Mouse (Mus musculus) heart, embryonic 16.5 days (tissue): Measurements from ENCODE around the gene Vmn1r209. TPM values are rescaled to one million over a fixed set of nuclear protein-coding genes. Genes with fewer than 3 reads are reported as not detected.
"Not testable (repeated sequence)": the region's sequence is repeated elsewhere in the genome, so short reads cannot be mapped to it uniquely, and the experiment has no call there.

Experiments used
- ATAC-seq: fragments of 200-750 bp; cut with Nextera tagmentation; replicated peaks from 2 replicates; pipeline ENCODE4 v1.8.0; 2017; ENCODE audit warnings: moderate number of reproducible peaks; ENCODE audit not compliant: insufficient read depth, low FRiP score; ENCODE audit errors: extremely low read depth
- H3K27ac ChIP-seq: fragments of 300-500 bp; sonication (generic); 2 replicates; pipeline ENCODE4 v1.5.1; 2014; ENCODE audit warnings: mild to moderate bottlenecking, low read length, control low read depth, moderate library complexity
- H3K27me3 ChIP-seq: fragments of 300-500 bp; sonication (generic); 2 replicates; pipeline ENCODE4 v1.6.1; 2014; ENCODE audit warnings: low read length, mixed read lengths; ENCODE audit not compliant: control insufficient read depth, insufficient read depth
- H3K36me3 ChIP-seq: fragments of 300-500 bp; sonication (generic); 2 replicates; pipeline ENCODE4 v1.6.1; 2014; ENCODE audit not compliant: control insufficient read depth, insufficient read depth
- H3K4me1 ChIP-seq: fragments of 300-500 bp; sonication (generic); 2 replicates; pipeline ENCODE4 v1.6.1; 2014; ENCODE audit warnings: low read length, mixed read lengths; ENCODE audit not compliant: control insufficient read depth, insufficient read depth
- H3K4me2 ChIP-seq: fragments of 300-500 bp; sonication (generic); 2 replicates; pipeline ENCODE4 v1.6.1; 2014; ENCODE audit warnings: low read depth, mild to moderate bottlenecking, control low read depth, low read length
- H3K4me3 ChIP-seq: fragments of 300-500 bp; sonication (generic); 2 replicates; pipeline ENCODE4 v1.5.1; 2014; ENCODE audit warnings: mild to moderate bottlenecking, control low read depth, low read length
- H3K9ac ChIP-seq: fragments of 300-500 bp; sonication (generic); 2 replicates; pipeline ENCODE4 v1.6.1; 2014; ENCODE audit warnings: low read length, control low read depth
- H3K9me3 ChIP-seq: fragments of 300-500 bp; sonication (generic); replicated peaks from 2 replicates; pipeline ENCODE4 v1.6.1; 2016; ENCODE audit warnings: low read length; ENCODE audit not compliant: control insufficient read depth
- WGBS: fragments of 180-500 bp; shearing (Covaris S2); extraction: QIAGEN DNeasy Blood & Tissue Kit; methylation state at CpG from one replicate; pipeline ENCODE4 v1.1.7; 2014; 5-methylcytosine and 5-hydroxymethylcytosine counted together
- polyA plus RNA-seq: library from polyadenylated mRNA; unstranded; fragments of >200 nt; fragmentation: Nextera tagmentation; extraction: Ambion mirVana; gene quantifications from 2 replicates; pipeline ENCODE4 v1.2.1, GENCODE M21; 2015

The Vmn1r209 gene
- not detected in 2 replicates for polyA plus RNA-seq

DNA sequence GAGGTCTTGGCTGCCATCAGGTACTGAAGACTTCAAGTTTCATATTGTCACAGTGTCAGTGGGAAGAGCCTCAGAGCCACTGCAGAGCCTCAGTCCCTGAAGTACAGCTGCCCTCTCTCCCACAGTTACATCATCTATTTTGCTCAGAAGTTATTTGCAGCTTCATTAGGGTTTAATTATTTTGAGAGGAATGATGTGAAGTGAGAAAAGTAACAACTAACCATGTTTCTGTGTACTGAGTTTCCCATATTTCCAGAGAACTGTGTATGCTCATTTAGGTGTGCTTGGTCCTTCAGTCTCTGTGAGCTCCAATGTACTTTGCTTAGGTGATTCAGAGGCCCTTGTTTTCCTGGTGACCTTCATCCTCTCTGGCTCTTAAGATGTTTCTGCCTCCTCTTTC lies at the start of gene Vmn1r209:
Gene Vmn1r209, minus strand, starts transcription at position 101 of the 400 bp plus-strand sequence.
- H3K27ac ChIP-seq, H3K4me3 ChIP-seq, H3K4me2 ChIP-seq, H3K9ac ChIP-seq, ATAC-seq, H3K36me3 ChIP-seq, H3K9me3 ChIP-seq, H3K4me1 ChIP-seq, H3K27me3 ChIP-seq: not testable (repeated sequence)

GRCm38 (mm10) chr13:22857461-22857860 lies 48.0 kb upstream of the Vmn1r209 start, which contains the start of gene Vmn1r211:
Gene Vmn1r211, minus strand, starts transcription at chr13:22857561.
- H3K4me1 ChIP-seq, result no peaks in the 10 kb centered on the region
- ATAC-seq, result no peak
- no peaks in the 10 kb centered on the region for H3K9me3 ChIP-seq
- WGBS, result 62% methylated on average over 1 of the region's 1 CpGs
- H3K27me3 ChIP-seq, result no peaks in the 10 kb centered on the region
- H3K9ac ChIP-seq, result no peak within 1 kb of the TSS
- no peak within 1 kb of the TSS for H3K4me2 ChIP-seq
- H3K36me3 ChIP-seq, result no peaks in the 10 kb centered on the region
- no peak within 1 kb of the TSS for H3K27ac ChIP-seq
- no peak within 1 kb of the TSS for H3K4me3 ChIP-seq

- 61% methylated on average over 4 of the region's 4 CpGs for WGBS
Measured at GRCm38 (mm10) chr13:22854760-22855159, 45.3 kb upstream of the Vmn1r209 start.

GRCm38 (mm10) chr13:22846798-22847197 lies 37.3 kb upstream of the Vmn1r209 start:
- no peak overlapping the region for H3K4me3 ChIP-seq
- no peaks in the 10 kb centered on the region for H3K4me1 ChIP-seq
- no peak for ATAC-seq
- H3K36me3 ChIP-seq, result no peaks in the 10 kb centered on the region
- no peaks in the 10 kb centered on the region for H3K27me3 ChIP-seq
- H3K9ac ChIP-seq, result no peak overlapping the region
- no peak overlapping the region for H3K4me2 ChIP-seq
- H3K27ac ChIP-seq, result no peak overlapping the region
- no peaks in the 10 kb centered on the region for H3K9me3 ChIP-seq
- WGBS, result 54% methylated on average over 1 of the region's 1 CpGs

More at GRCm38 (mm10) chr13:22854760-22855159, 45.3 kb upstream of the Vmn1r209 start:
- no peak overlapping the region for H3K9ac ChIP-seq
- no peak overlapping the region for H3K4me2 ChIP-seq
- no peaks in the 10 kb centered on the region for H3K9me3 ChIP-seq
- H3K36me3 ChIP-seq, result no peaks in the 10 kb centered on the region
- no peak overlapping the region for H3K4me3 ChIP-seq
- H3K27ac ChIP-seq, result no peak overlapping the region
- ATAC-seq, result no peak
- no peaks in the 10 kb centered on the region for H3K27me3 ChIP-seq
- H3K4me1 ChIP-seq, result no peaks in the 10 kb centered on the region

DNA sequence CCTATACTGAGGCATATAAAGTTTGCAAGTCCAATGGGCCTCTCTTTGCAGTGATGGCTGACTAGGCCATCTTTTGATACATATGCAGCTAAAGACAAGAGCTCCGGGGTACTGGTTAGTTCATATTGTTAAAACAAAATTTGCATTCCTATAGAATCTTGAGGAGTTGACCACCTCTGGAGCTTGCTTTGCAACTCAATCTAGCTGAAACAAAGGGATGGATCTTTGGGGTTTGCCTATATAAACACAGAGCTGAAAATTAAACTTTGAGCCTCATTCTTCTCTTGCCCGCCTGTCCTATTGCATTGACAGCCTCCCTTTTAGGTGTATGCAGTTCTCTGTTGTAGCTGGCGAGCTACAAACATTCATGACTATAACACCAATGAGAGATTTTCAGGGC lies 34.8 kb upstream of the Vmn1r209 start:
- H3K27ac ChIP-seq, H3K27me3 ChIP-seq, H3K9ac ChIP-seq, H3K36me3 ChIP-seq, H3K4me1 ChIP-seq, H3K9me3 ChIP-seq, H3K4me2 ChIP-seq, ATAC-seq, H3K4me3 ChIP-seq: not testable (repeated sequence)
- WGBS, result 80% methylated on average over 3 of the region's 3 CpGs

DNA sequence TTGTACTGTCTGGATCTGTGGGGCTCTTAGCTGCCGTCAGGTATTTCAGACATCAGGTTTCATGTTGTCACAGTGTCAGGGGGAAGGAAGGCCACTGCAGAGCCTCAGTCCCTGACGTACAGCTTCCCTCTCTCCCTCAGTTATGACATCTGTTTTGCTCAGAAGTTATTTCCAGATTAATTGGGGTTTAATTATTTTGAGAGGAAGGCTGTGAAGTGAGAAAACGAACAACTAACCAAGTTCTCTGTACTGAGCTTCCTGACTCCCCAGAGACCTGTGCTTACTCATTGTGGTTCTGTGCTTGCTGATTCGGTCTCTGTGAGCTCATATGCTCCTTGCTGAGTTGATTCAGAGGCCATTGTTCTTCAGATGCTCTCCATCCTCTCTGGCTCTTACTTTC lies 21.8 kb upstream of the Vmn1r209 start, which contains the start of gene Vmn1r210:
Gene Vmn1r210, minus strand, starts transcription at position 101 of the 400 bp plus-strand sequence.
- Histone ChIP-seq H3K27ac (no peak within 1 kb of the TSS), H3K4me1 (no peaks in the 10 kb centered on the region), H3K36me3 (no peaks in the 10 kb centered on the region), H3K4me3 (no peak within 1 kb of the TSS), H3K27me3 (no peaks in the 10 kb centered on the region), H3K4me2 (no peak within 1 kb of the TSS), H3K9me3 (no peaks in the 10 kb centered on the region), H3K9ac (no peak within 1 kb of the TSS)
- 42% methylated on average over 4 of the region's 4 CpGs for WGBS
- ATAC-seq, result no peak

DNA sequence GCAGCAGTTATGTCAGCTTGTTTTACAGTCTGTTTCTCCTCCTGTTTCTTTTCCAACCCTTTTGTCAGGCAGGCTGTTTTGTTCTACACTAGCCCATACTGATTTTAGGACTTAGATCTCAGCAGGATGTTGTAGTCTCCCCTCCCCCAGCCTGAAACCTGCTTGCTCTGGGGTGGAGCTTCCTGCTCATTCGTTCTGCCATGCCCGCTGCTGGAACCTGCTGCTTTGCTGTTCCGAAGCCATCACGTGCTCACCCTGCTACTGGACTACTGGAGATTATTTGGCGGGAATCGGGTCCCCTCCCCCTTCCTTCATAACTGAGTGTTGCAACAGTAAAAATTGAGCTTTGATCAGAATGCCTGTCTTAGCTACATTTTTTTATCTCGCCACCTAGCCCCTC lies 19.9 kb upstream of the Vmn1r209 start:
- not testable (repeated sequence) for H3K4me3 ChIP-seq, H3K9me3 ChIP-seq, ATAC-seq, H3K27me3 ChIP-seq, H3K4me1 ChIP-seq, H3K9ac ChIP-seq, H3K27ac ChIP-seq, H3K36me3 ChIP-seq, H3K4me2 ChIP-seq
- WGBS, result 33% methylated on average over 7 of the region's 7 CpGs

DNA sequence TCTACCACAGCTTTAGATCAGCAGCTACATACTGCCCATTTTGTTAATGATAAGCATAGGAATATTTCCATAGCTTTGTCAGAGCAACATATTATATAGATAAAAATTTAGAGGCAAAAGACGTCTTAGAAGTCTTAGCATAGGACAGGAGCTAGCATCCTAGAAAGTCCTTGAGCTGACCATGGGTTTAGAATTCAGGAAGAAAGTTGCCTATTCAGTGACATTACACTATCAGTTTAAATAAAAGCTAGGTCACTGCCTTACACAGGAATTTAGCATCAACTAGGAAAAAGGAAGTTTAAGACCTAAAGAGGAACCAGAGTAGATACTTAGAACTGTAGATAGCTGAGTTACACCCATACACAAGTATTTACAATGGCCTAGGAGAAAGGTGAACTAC lies 12.1 kb upstream of the Vmn1r209 start:
- H3K4me3 ChIP-seq, ATAC-seq, H3K4me2 ChIP-seq, H3K27ac ChIP-seq, H3K9me3 ChIP-seq, H3K27me3 ChIP-seq, H3K9ac ChIP-seq, H3K4me1 ChIP-seq, H3K36me3 ChIP-seq: not testable (repeated sequence)
- WGBS, result 64% methylated on average over 1 of the region's 1 CpGs

- H3K9me3 ChIP-seq, ATAC-seq, H3K4me1 ChIP-seq, H3K4me2 ChIP-seq, H3K27me3 ChIP-seq, H3K27ac ChIP-seq, H3K36me3 ChIP-seq, H3K4me3 ChIP-seq, H3K9ac ChIP-seq: not testable (repeated sequence)
- WGBS, result 71% methylated on average over 3 of the region's 3 CpGs
Measured at GRCm38 (mm10) chr13:22788096-22788495, 21.4 kb downstream of the Vmn1r209 start.

- H3K4me3 ChIP-seq, H3K27ac ChIP-seq, H3K36me3 ChIP-seq, H3K4me2 ChIP-seq, H3K27me3 ChIP-seq, H3K4me1 ChIP-seq, H3K9me3 ChIP-seq, ATAC-seq, H3K9ac ChIP-seq: not testable (repeated sequence)
Measured at GRCm38 (mm10) chr13:22784159-22784558, 25.3 kb downstream of the Vmn1r209 start.
